Mouse (Mus musculus) layer of hippocampus, postnatal 14 days (tissue): ENCODE results near the gene Jmjd6. TPM values are rescaled to one million over a fixed set of nuclear protein-coding genes. Genes with fewer than 3 reads are reported as not detected.
"Not testable (repeated sequence)": the region's sequence is repeated elsewhere in the genome, so short reads cannot be mapped to it uniquely, and the experiment has no call there.

ENCODE experiments used
- DNase-seq, 2 experiments: peaks; one replicate each; pipeline ENCODE4 v3.0.0; 2021 to 2022; ENCODE audit warnings: low spot score in 2 of 2, mixed read lengths in 1 of 2
- total RNA-seq, 2 experiments: library from RNA; stranded (reverse); gene quantifications; 2 replicates each; pipeline ENCODE4 v1.2.3; 2021

Gene Jmjd6
- total RNA-seq, 2 experiments from 2014 or later, result 28.8 to 29.3 TPM

GRCm38 (mm10) chr11:116852291-116852890 lies 9.1 kb upstream of the Jmjd6 start, which contains the start of gene Mfsd11:
TSS of gene Mfsd11 (plus strand) at chr11:116852440.
- peak; percentile 71 to 72 for DNase-seq

- DNase-seq, result peak in 1 of 2 experiments; percentile 31
Measured at GRCm38 (mm10) chr11:116851576-116852290, 8.5 kb upstream of the Jmjd6 start.

GRCm38 (mm10) chr11:116850833-116851477 lies 7.7 kb upstream of the Jmjd6 start:
- DNase-seq, result no peak

GRCm38 (mm10) chr11:116850085-116850484 lies 6.8 kb upstream of the Jmjd6 start:
- DNase-seq, result no peak

- no peak for DNase-seq
Measured at GRCm38 (mm10) chr11:116849587-116849986, 6.3 kb upstream of the Jmjd6 start.

GRCm38 (mm10) chr11:116848877-116849178 lies 5.6 kb upstream of the Jmjd6 start:
- DNase-seq, result not testable (repeated sequence)

- no peak for DNase-seq
Measured at GRCm38 (mm10) chr11:116848086-116848876, 5.0 kb upstream of the Jmjd6 start.

GRCm38 (mm10) chr11:116847187-116848085 lies 4.2 kb upstream of the Jmjd6 start:
- DNase-seq, result no peak

- DNase-seq, result no peak
Measured at GRCm38 (mm10) chr11:116846593-116847181, 3.4 kb upstream of the Jmjd6 start.

GRCm38 (mm10) chr11:116842531-116843260 lies 553 bp downstream of the Jmjd6 start:
- DNase-seq, result peak; percentile 64 to 72

- no peak for DNase-seq
Measured at GRCm38 (mm10) chr11:116840748-116841147, 2.5 kb downstream of the Jmjd6 start.

GRCm38 (mm10) chr11:116839601-116840000 lies 3.6 kb downstream of the Jmjd6 start:
- no peak for DNase-seq

GRCm38 (mm10) chr11:116838936-116839335 lies 4.3 kb downstream of the Jmjd6 start:
- no peak for DNase-seq

- no peak for DNase-seq
Measured at GRCm38 (mm10) chr11:116837441-116837840, 5.8 kb downstream of the Jmjd6 start.

- DNase-seq, result no peak
Measured at GRCm38 (mm10) chr11:116836283-116836682, 7.0 kb downstream of the Jmjd6 start.

GRCm38 (mm10) chr11:116834954-116835353 lies 8.3 kb downstream of the Jmjd6 start:
- no peak for DNase-seq

GRCm38 (mm10) chr11:116832172-116832685 lies 11.0 kb downstream of the Jmjd6 start:
- DNase-seq, result no peak

- peak; percentile 60 to 77 for DNase-seq
Measured at GRCm38 (mm10) chr11:116827534-116828165, 15.6 kb downstream of the Jmjd6 start, which contains the start of gene Mxra7. TSS of gene Mxra7 (minus strand) at chr11:116828046.
